Mouse (Mus musculus) limb, embryonic 15.5 days (tissue): ENCODE data around the gene Clec10a. TPM values are rescaled to one million over a fixed set of nuclear protein-coding genes. Genes with fewer than 3 reads are reported as not detected.

Experiments used
- ATAC-seq: fragments of 200-750 bp; cut with Nextera tagmentation; 2 replicates; pipeline ENCODE4 v1.8.0; 2017; ENCODE audit warnings: low read depth, moderate TSS enrichment; ENCODE audit not compliant: insufficient number of reproducible peaks, low FRiP score, low TSS enrichment
- H3K27ac ChIP-seq: fragments of 300-500 bp; sonication (generic); 2 replicates; pipeline ENCODE4 v1.5.1; 2015; ENCODE audit warnings: moderate library complexity, mild to moderate bottlenecking, inconsistent platforms
- H3K27me3 ChIP-seq: fragments of 300-500 bp; sonication (generic); 2 replicates; pipeline ENCODE4 v1.6.1; 2015; ENCODE audit warnings: inconsistent platforms
- H3K36me3 ChIP-seq: fragments of 300-500 bp; sonication (generic); 2 replicates; pipeline ENCODE4 v1.6.1; 2015; ENCODE audit warnings: inconsistent platforms
- H3K4me1 ChIP-seq: fragments of 300-500 bp; sonication (generic); 2 replicates; pipeline ENCODE4 v1.6.1; 2015; ENCODE audit warnings: inconsistent platforms
- H3K4me2 ChIP-seq: fragments of 300-500 bp; sonication (generic); 2 replicates; pipeline ENCODE4 v1.6.1; 2015; ENCODE audit warnings: mild to moderate bottlenecking, inconsistent platforms
- H3K4me3 ChIP-seq: fragments of 300-500 bp; sonication (generic); 2 replicates; pipeline ENCODE4 v1.5.1; 2015; ENCODE audit warnings: mild to moderate bottlenecking, inconsistent platforms
- H3K9ac ChIP-seq: fragments of 300-500 bp; sonication (generic); 2 replicates; pipeline ENCODE4 v1.6.1; 2015; ENCODE audit warnings: inconsistent platforms
- H3K9me3 ChIP-seq: fragments of 300-500 bp; sonication (generic); 2 replicates; pipeline ENCODE4 v1.6.1; 2016; ENCODE audit warnings: inconsistent platforms
- WGBS: fragments of 180-500 bp; shearing (Covaris S2); methylation state at CpG from one replicate; pipeline ENCODE4 v1.1.7; 2015; 5-methylcytosine and 5-hydroxymethylcytosine counted together
- polyA plus RNA-seq: library from polyadenylated mRNA; unstranded; fragments of >200 nt; fragmentation: Nextera tagmentation; extraction: Ambion mirVana; gene quantifications from 2 replicates; pipeline ENCODE4 v1.2.1, GENCODE M21; 2015

Gene Clec10a
- polyA plus RNA-seq, 1 experiment from 2014 or later = 1.8 TPM

- H3K27me3 ChIP-seq = peaks cover 43% of the 10 kb centered on the region
- 2% methylated on average over 24 of the region's 24 CpGs for WGBS
- H3K4me2 ChIP-seq = peak overlapping the region; percentile 91
- peak overlapping the region; percentile 47 for H3K9ac ChIP-seq
- no peaks in the 10 kb centered on the region for H3K36me3 ChIP-seq
- ATAC-seq = no peak
- H3K4me3 ChIP-seq = peak overlapping the region; percentile 50
- H3K4me1 ChIP-seq = peaks cover 29% of the 10 kb centered on the region
- no peaks in the 10 kb centered on the region for H3K9me3 ChIP-seq
- peak overlapping the region; percentile 76 for H3K27ac ChIP-seq
Measured at GRCm38 (mm10) chr11:70220323-70220722, 64.3 kb downstream of the Clec10a start.

Other genes with a start within 250 kb of the Clec10a start
- gene Gps2, start 242.3 kb upstream of the Clec10a start, polyA plus RNA-seq = 71.5 and 77.1 TPM in 2 replicates
- 1,601 and 1,681 TPM in 2 replicates for gene Eif5a, start 234.2 kb upstream of the Clec10a start, polyA plus RNA-seq
- gene Ybx2, start 220.4 kb upstream of the Clec10a start, polyA plus RNA-seq = 3.6 and 4.6 TPM in 2 replicates
- gene Slc2a4, start 208.0 kb upstream of the Clec10a start, polyA plus RNA-seq = 23.0 and 23.5 TPM in 2 replicates
- gene Cldn7, start 191.4 kb upstream of the Clec10a start, polyA plus RNA-seq = 8.1 and 13.1 TPM in 2 replicates
- gene Ctdnep1, start 175.0 kb upstream of the Clec10a start, polyA plus RNA-seq = 24.6 and 32.0 TPM in 2 replicates
- 111 and 119 TPM in 2 replicates for gene Elp5, start 173.7 kb upstream of the Clec10a start, polyA plus RNA-seq
- 545 and 568 TPM in 2 replicates for gene Gabarap, start 165.1 kb upstream of the Clec10a start, polyA plus RNA-seq
- gene Phf23, start 160.4 kb upstream of the Clec10a start, polyA plus RNA-seq = 72.2 and 81.6 TPM in 2 replicates
- 42.2 and 43.1 TPM in 2 replicates for gene Dvl2, start 155.6 kb upstream of the Clec10a start, polyA plus RNA-seq
- 92.2 and 100 TPM in 2 replicates for gene Acadvl, start 140.8 kb upstream of the Clec10a start, polyA plus RNA-seq
- 9.6 and 10.7 TPM in 2 replicates for gene Dlg4, start 139.3 kb upstream of the Clec10a start, polyA plus RNA-seq
- 0.93 and 1.1 TPM in 2 replicates for gene Asgr1, start 102.1 kb upstream of the Clec10a start, polyA plus RNA-seq
- 0.54 and 0.83 TPM in 2 replicates for gene Asgr2, start 63.6 kb upstream of the Clec10a start, polyA plus RNA-seq
- gene Mgl2, start 25.9 kb upstream of the Clec10a start, polyA plus RNA-seq = 1.2 and 1.6 TPM in 2 replicates
- 1.5 and 1.6 TPM in 2 replicates for gene Slc16a11, start 56.6 kb downstream of the Clec10a start, polyA plus RNA-seq
- 11.0 and 12.3 TPM in 2 replicates for gene Slc16a13, start 64.9 kb downstream of the Clec10a start, polyA plus RNA-seq
- gene Bcl6b, start 73.6 kb downstream of the Clec10a start, polyA plus RNA-seq = 12.1 and 13.9 TPM in 2 replicates
- 154 and 172 TPM in 2 replicates for gene 0610010K14Rik, start 81.7 kb downstream of the Clec10a start, polyA plus RNA-seq
- gene Gm21988, start 83.6 kb downstream of the Clec10a start, polyA plus RNA-seq = 12.1 TPM in 2 replicates
- gene Rnasek, start 83.6 kb downstream of the Clec10a start, polyA plus RNA-seq = 219 and 226 TPM in 2 replicates
- gene Alox12, start 99.2 kb downstream of the Clec10a start, polyA plus RNA-seq = 17.4 and 19.3 TPM in 2 replicates
- gene Alox12e, start 166.4 kb downstream of the Clec10a start, polyA plus RNA-seq = 0.50 and 0.61 TPM in 2 replicates
- gene Alox15, start 195.8 kb downstream of the Clec10a start, polyA plus RNA-seq = 0.23 and 0.62 TPM in 2 replicates